Mouse (Mus musculus) CH12.LX (cell line): ENCODE results near the gene Tcf25. TPM values are rescaled to one million over a fixed set of nuclear protein-coding genes. Genes with fewer than 3 reads are reported as not detected.

Experiments
- DNase-seq: peaks from one replicate; pipeline ENCODE4 v3.0.0-alpha.2; 2013; ENCODE audit errors: extremely low read depth
- H3K27ac ChIP-seq: 2 replicates; pipeline ENCODE4 v1.5.1; 2012; ENCODE audit warnings: low read depth, mild to moderate bottlenecking, control low read depth, moderate library complexity; ENCODE audit not compliant: insufficient read depth
- H3K27me3 ChIP-seq: replicated peaks from 2 replicates; pipeline ENCODE3; 2012; ENCODE audit warnings: inconsistent platforms
- H3K36me3 ChIP-seq, 2 experiments: replicated peaks in 1 of 2; 2 replicates each; pipeline versions ENCODE3 to v1.6.1; 2012; ENCODE audit warnings: inconsistent platforms in 1 of 2, low read length in 1 of 2, mild to moderate bottlenecking in 1 of 2, mixed read lengths in 1 of 2, moderate library complexity in 1 of 2; ENCODE audit not compliant: control insufficient read depth in 1 of 2, insufficient read depth in 1 of 2
- H3K4me1 ChIP-seq, 2 experiments: 2 replicates each; pipeline ENCODE4 v1.6.1; 2012; ENCODE audit warnings: inconsistent platforms in 1 of 2, moderate library complexity in 1 of 2; ENCODE audit not compliant: insufficient read depth in 2 of 2, control insufficient read depth in 1 of 2
- H3K4me2 ChIP-seq: 2 replicates; pipeline ENCODE4 v1.6.1; 2012; ENCODE audit warnings: low read depth, mild to moderate bottlenecking, control low read depth; ENCODE audit not compliant: poor library complexity, insufficient read depth, severe bottlenecking
- H3K4me3 ChIP-seq, 3 experiments: fragments of 150-350 bp in 1 of 3; sonication (generic) in 1 of 3; replicated peaks in 1 of 3; 2 replicates each; pipeline versions ENCODE3 to v1.5.1; 2011 to 2012; ENCODE audit warnings: low read depth in 2 of 3, low read length in 2 of 3, mild to moderate bottlenecking in 2 of 3, moderate library complexity in 2 of 3, control low read depth in 1 of 3, improper control_type of control experiment in 1 of 3, inconsistent platforms in 1 of 3, mixed read lengths in 1 of 3; ENCODE audit not compliant: poor library complexity in 1 of 3
- H3K79me2 ChIP-seq: replicated peaks from 2 replicates; pipeline ENCODE4 v1.6.1; 2012; ENCODE audit warnings: mild to moderate bottlenecking, moderate library complexity; ENCODE audit not compliant: control insufficient read depth, poor library complexity, insufficient read depth, severe bottlenecking; ENCODE audit errors: extremely low read depth
- H3K9ac ChIP-seq: 2 replicates; pipeline ENCODE4 v1.6.1; 2012; ENCODE audit warnings: low read depth, mild to moderate bottlenecking, control low read depth, moderate library complexity; ENCODE audit not compliant: insufficient read depth
- H3K9me3 ChIP-seq: replicated peaks from 2 replicates; pipeline ENCODE3; 2012; ENCODE audit warnings: low read length, inconsistent platforms, mixed read lengths
- BHLHE40 ChIP-seq: IDR thresholded peaks from 2 replicates; pipeline ENCODE4 v1.6.1; 2011; ENCODE audit warnings: mild to moderate bottlenecking, low read depth, low read length, improper control_type of control experiment
- CHD1 ChIP-seq: IDR thresholded peaks from 2 replicates; pipeline ENCODE4 v1.6.1; 2012; ENCODE audit warnings: low read depth, low read length, improper control_type of control experiment, inconsistent platforms
- CHD2 ChIP-seq: IDR thresholded peaks from 2 replicates; pipeline ENCODE4 v1.6.1; 2011; ENCODE audit warnings: low read length, improper control_type of control experiment
- CTCF ChIP-seq, 2 experiments: IDR thresholded peaks in 1 of 2; conservative IDR thresholded peaks in 1 of 2; 2 replicates each; pipeline ENCODE4 v1.5.1; 2011 to 2012; ENCODE audit warnings: low read depth in 2 of 2, low read length in 2 of 2, improper control_type of control experiment in 1 of 2, inconsistent platforms in 1 of 2, mild to moderate bottlenecking in 1 of 2, moderate library complexity in 1 of 2
- ELF1 ChIP-seq: IDR thresholded peaks from 2 replicates; pipeline ENCODE4 v1.6.1; 2014; ENCODE audit warnings: low read depth, mild to moderate bottlenecking, inconsistent platforms, low read length, improper control_type of control experiment
- EP300 ChIP-seq: IDR thresholded peaks from 2 replicates; pipeline ENCODE4 v1.6.1; 2011; ENCODE audit warnings: low read length, improper control_type of control experiment
- HCFC1 ChIP-seq: IDR thresholded peaks from 2 replicates; pipeline ENCODE4 v1.6.1; 2012; ENCODE audit warnings: low read depth, mild to moderate bottlenecking, inconsistent platforms, low read length, improper control_type of control experiment
- JUND ChIP-seq: conservative IDR thresholded peaks from 2 replicates; pipeline ENCODE4 v1.6.1; 2011; ENCODE audit warnings: low read depth, low read length, improper control_type of control experiment
- MAFK ChIP-seq: IDR thresholded peaks from 2 replicates; pipeline ENCODE4 v1.6.1; 2011; ENCODE audit warnings: low read length, improper control_type of control experiment; ENCODE audit not compliant: insufficient replicate concordance
- MYC ChIP-seq: IDR thresholded peaks from 2 replicates; pipeline ENCODE4 v1.6.1; 2011; ENCODE audit warnings: low read depth, mild to moderate bottlenecking, improper control_type of control experiment, low read length
- NELFE ChIP-seq: IDR thresholded peaks from 2 replicates; pipeline ENCODE4 v1.6.1; 2011; ENCODE audit warnings: low read depth, low read length, improper control_type of control experiment
- NRF1 ChIP-seq: IDR thresholded peaks from 2 replicates; pipeline ENCODE4 v1.6.1; 2014; ENCODE audit warnings: low read depth, mild to moderate bottlenecking, inconsistent platforms, low read length, improper control_type of control experiment, moderate library complexity
- PAX5 ChIP-seq: IDR thresholded peaks from 2 replicates; pipeline ENCODE4 v1.6.1; 2012; ENCODE audit warnings: low read length, inconsistent platforms, mixed read lengths
- POLR2A ChIP-seq: IDR thresholded peaks from 2 replicates; pipeline ENCODE4 v1.6.1; 2011; ENCODE audit warnings: low read depth, mild to moderate bottlenecking, improper control_type of control experiment, low read length
- POLR2AphosphoS2 ChIP-seq: IDR thresholded peaks from 2 replicates; pipeline ENCODE4 v1.6.1; 2011; ENCODE audit warnings: low read depth, low read length, improper control_type of control experiment
- SMC3 ChIP-seq: IDR thresholded peaks from 2 replicates; pipeline ENCODE4 v1.6.1; 2011; ENCODE audit warnings: low read depth, low read length, improper control_type of control experiment
- TCF12 ChIP-seq: IDR thresholded peaks from 2 replicates; pipeline ENCODE4 v1.6.1; 2014; ENCODE audit warnings: low read depth, mild to moderate bottlenecking, inconsistent platforms, low read length, improper control_type of control experiment
- dilution Hi-C: fragments of 300-500 bp; cut with MboI; formaldehyde crosslinking; loops from 2 replicates; pipeline ENCODE4 v1.14.3; 2020; ENCODE audit warnings: low sequenced_read_pairs; ENCODE audit not compliant: extremely low pct_unique_long_range_greater_than_20kb, extremely low pct_ligation_motif_present
- in situ Hi-C: fragments of 300-500 bp; cut with MboI; formaldehyde crosslinking; loops from 3 replicates; pipeline ENCODE4 v1.14.3; 2019; ENCODE audit warnings: low sequenced_read_pairs, low pct_ligation_motif_present, low pct_unique_long_range_greater_than_20kb, mixed read lengths
- polyA plus RNA-seq: library from polyadenylated mRNA; unstranded; fragments of >175 nt; gene quantifications from 2 replicates; pipeline ENCODE4 v1.2.1, GENCODE M21; 2012; ENCODE audit warnings: low read depth; ENCODE audit not compliant: insufficient read length
- total RNA-seq, 2 experiments: library from RNA; depleted of rRNA; stranded (reverse); fragments of 300-350 nt in 1 of 2; fragments of >200 nt in 1 of 2; gene quantifications; 2 replicates each; pipeline ENCODE4 v1.2.3; 2012 to 2014

Tcf25 gene
- total and polyA plus RNA-seq, 3 experiments = 168 to 393 (median 207) TPM

GRCm38 (mm10) chr8:123419711-123420110 lies 46.2 kb downstream of the Tcf25 start:
- Histone ChIP-seq H3K36me3 (no peaks in the 10 kb centered on the region), H3K27me3 (no peaks in the 10 kb centered on the region), H3K4me3 (no peak overlapping the region), H3K4me1 (peaks cover 0 to 15% of the 10 kb centered on the region in 2 experiments; a peak in 2 of 4 replicates), H3K9ac (no peak overlapping the region), H3K27ac (no peak overlapping the region), H3K4me2 (no peak overlapping the region), H3K79me2 (no peaks in the 10 kb centered on the region), H3K9me3 (no peaks in the 10 kb centered on the region)
- TF ChIP-seq NELFE (no peak), CHD1 (no peak), CHD2 (no peak), EP300 (no peak), MYC (no peak), HCFC1 (no peak), SMC3 (no peak), MAFK (no peak), TCF12 (no peak), POLR2A (no peak), JUND (no peak), ELF1 (no peak)
- dilution Hi-C loops = no loop called here
- in situ Hi-C loops = no loop called here
- DNase-seq = no peak

GRCm38 (mm10) chr8:123420525-123421281 lies 47.1 kb downstream of the Tcf25 start:
- H3K4me1 ChIP-seq = peaks cover 0 to 15% of the 10 kb centered on the region in 2 experiments; a peak in 2 of 4 replicates
- H3K4me3 ChIP-seq = no peak overlapping the region
- H3K79me2 ChIP-seq = no peaks in the 10 kb centered on the region
- H3K27me3 ChIP-seq = no peaks in the 10 kb centered on the region
- TF ChIP-seq TCF12 (no peak), POLR2AphosphoS2 (no peak), CTCF (conservative IDR thresholded peaks at IDR 0.05 in 1 of 2, IDR thresholded peaks at IDR 0.05 in 1 of 2; ENCODE audit: low read depth in 2 of 2, low read length in 2 of 2) (no peak), PAX5 (no peak), MYC (no peak), BHLHE40 (no peak), NRF1 (no peak), CHD1 (no peak)
- no peak overlapping the region for H3K27ac ChIP-seq
- H3K9ac ChIP-seq = no peak overlapping the region
- DNase-seq = no peak
- dilution Hi-C loops = no loop called here
- no peak overlapping the region for H3K4me2 ChIP-seq
- H3K36me3 ChIP-seq = no peaks in the 10 kb centered on the region
- in situ Hi-C loops = no loop called here
- H3K9me3 ChIP-seq = peaks cover 6% of the 10 kb centered on the region
